Mouse (Mus musculus) c-Kit-positive CD71-positive TER-119-positive erythroid progenitor cells, embryonic 14.5 days (primary cell): Measurements from ENCODE around the gene Cxcl14.

ENCODE experiments used
- DNase-seq: peaks from one replicate; pipeline ENCODE4 v3.0.0-alpha.2; 2013; ENCODE audit warnings: low spot score

Gene Cxcl14

GRCm38 (mm10) chr13:56289261-56289660 lies 7.1 kb downstream of the Cxcl14 start:
- DNase-seq = no peak

- no peak for DNase-seq
Observed at GRCm38 (mm10) chr13:56288601-56289000, 7.8 kb downstream of the Cxcl14 start.

GRCm38 (mm10) chr13:56287091-56287490 lies 9.3 kb downstream of the Cxcl14 start:
- DNase-seq = no peak

GRCm38 (mm10) chr13:56283321-56283720 lies 13.0 kb downstream of the Cxcl14 start:
- DNase-seq = no peak

GRCm38 (mm10) chr13:56280356-56280755 lies 16.0 kb downstream of the Cxcl14 start:
- no peak for DNase-seq

GRCm38 (mm10) chr13:56279439-56279838 lies 16.9 kb downstream of the Cxcl14 start:
- peak; percentile 51 for DNase-seq

GRCm38 (mm10) chr13:56275171-56275570 lies 21.2 kb downstream of the Cxcl14 start:
- no peak for DNase-seq

- DNase-seq = no peak
Observed at GRCm38 (mm10) chr13:56270124-56270523, 26.2 kb downstream of the Cxcl14 start.

GRCm38 (mm10) chr13:56267396-56267795 lies 29.0 kb downstream of the Cxcl14 start:
- no peak for DNase-seq

GRCm38 (mm10) chr13:56266435-56266834 lies 29.9 kb downstream of the Cxcl14 start:
- DNase-seq = peak; percentile 7

- no peak for DNase-seq
Observed at GRCm38 (mm10) chr13:56265661-56266060, 30.7 kb downstream of the Cxcl14 start.

- no peak for DNase-seq
Observed at GRCm38 (mm10) chr13:56262269-56262668, 34.1 kb downstream of the Cxcl14 start.

GRCm38 (mm10) chr13:56260344-56260780 lies 36.0 kb downstream of the Cxcl14 start:
- no peak for DNase-seq

- no peak for DNase-seq
Observed at GRCm38 (mm10) chr13:56259926-56260250, 36.5 kb downstream of the Cxcl14 start.

GRCm38 (mm10) chr13:56259021-56259925 lies 37.1 kb downstream of the Cxcl14 start:
- no peak for DNase-seq

- DNase-seq = no peak
Observed at GRCm38 (mm10) chr13:56258196-56259020, 37.9 kb downstream of the Cxcl14 start.

GRCm38 (mm10) chr13:56257469-56258153 lies 38.7 kb downstream of the Cxcl14 start:
- no peak for DNase-seq

- DNase-seq = no peak
Observed at GRCm38 (mm10) chr13:56256716-56257299, 39.5 kb downstream of the Cxcl14 start.

- DNase-seq = no peak
Observed at GRCm38 (mm10) chr13:56253379-56253778, 43.0 kb downstream of the Cxcl14 start.

GRCm38 (mm10) chr13:56252783-56253182 lies 43.6 kb downstream of the Cxcl14 start:
- DNase-seq = no peak

GRCm38 (mm10) chr13:56251924-56252619 lies 44.3 kb downstream of the Cxcl14 start, which contains the start of gene Neurog1:
TSS of gene Neurog1 (minus strand) at chr13:56252163.
- no peak for DNase-seq
